Mouse (Mus musculus) forebrain, embryonic 14.5 days (tissue): ENCODE measurements at regions not wholly inside any gene's neighbourhood (a gene's known extent, or its start where the extent isn't known, plus 50 kb on each side); places are given as distances from the start of the nearest gene placed in this dataset.

Experiments
- ATAC-seq: fragments of 200-750 bp; cut with Nextera tagmentation; 2 replicates; pipeline ENCODE4 v1.8.0; 2017; ENCODE audit warnings: mild to moderate bottlenecking, moderate library complexity
- DNase-seq: peaks from one replicate; pipeline ENCODE4 v3.0.0-alpha.2; 2015; ENCODE audit warnings: low spot score
- H3K27ac ChIP-seq: fragments of 300-500 bp; sonication (generic); 2 replicates; pipeline ENCODE4 v1.5.1; 2014; ENCODE audit warnings: low read depth, mild to moderate bottlenecking, control low read depth, low read length, moderate library complexity
- H3K27me3 ChIP-seq: fragments of 300-500 bp; sonication (generic); replicated peaks from 2 replicates; pipeline ENCODE4 v1.6.1; 2014; ENCODE audit warnings: low read length, control low read depth, mixed read lengths; ENCODE audit not compliant: control insufficient read depth, insufficient read depth
- H3K36me3 ChIP-seq: fragments of 300-500 bp; sonication (generic); 2 replicates; pipeline ENCODE4 v1.6.1; 2014; ENCODE audit warnings: low read length, control low read depth; ENCODE audit not compliant: control insufficient read depth, insufficient read depth
- H3K4me1 ChIP-seq: fragments of 300-500 bp; sonication (generic); 2 replicates; pipeline ENCODE4 v1.6.1; 2014; ENCODE audit warnings: antibody characterized with exemption, low read length, control low read depth; ENCODE audit not compliant: control insufficient read depth, insufficient read depth
- H3K4me2 ChIP-seq: fragments of 300-500 bp; sonication (generic); 2 replicates; pipeline ENCODE4 v1.6.1; 2014; ENCODE audit warnings: mild to moderate bottlenecking, control low read depth, low read length
- H3K4me3 ChIP-seq: fragments of 300-500 bp; sonication (generic); 2 replicates; pipeline ENCODE4 v1.5.1; 2014; ENCODE audit warnings: low read depth, low read length, control low read depth
- H3K9ac ChIP-seq: fragments of 300-500 bp; sonication (generic); 2 replicates; pipeline ENCODE4 v1.6.1; 2014; ENCODE audit warnings: mild to moderate bottlenecking, low read length, control low read depth, moderate library complexity
- H3K9me3 ChIP-seq: fragments of 300-500 bp; sonication (generic); replicated peaks from 2 replicates; pipeline ENCODE4 v1.6.1; 2016; ENCODE audit warnings: low read length, control low read depth, mixed read lengths; ENCODE audit not compliant: control insufficient read depth
- WGBS: fragments of 180-500 bp; shearing (Covaris S2); extraction: QIAGEN DNeasy Blood & Tissue Kit; methylation state at CpG from one replicate; pipeline ENCODE4 v1.1.7; 2014; 5-methylcytosine and 5-hydroxymethylcytosine counted together

- Histone ChIP-seq H3K9ac (no peak overlapping the region), H3K36me3 (no peaks in the 10 kb centered on the region), H3K9me3 (no peaks in the 10 kb centered on the region), H3K4me1 (no peaks in the 10 kb centered on the region), H3K4me2 (peak overlapping the region; percentile 36), H3K4me3 (no peak overlapping the region), H3K27me3 (no peaks in the 10 kb centered on the region), H3K27ac (no peak overlapping the region)
- DNase-seq (peak; percentile 33), ATAC-seq (peak; percentile 61; the same call in 1 of the 2 replicates)
- 15% methylated on average over 16 of the region's 16 CpGs for WGBS
Measured at GRCm38 (mm10) chr14:31891500-31892185, 61.2 kb upstream of the Ankrd28 start.

GRCm38 (mm10) chr14:31892186-31892510 is 61.7 kb upstream of the Ankrd28 start:
- no peaks in the 10 kb centered on the region for H3K4me1 ChIP-seq
- no peak overlapping the region for H3K4me3 ChIP-seq
- H3K9ac ChIP-seq: no peak overlapping the region
- no peaks in the 10 kb centered on the region for H3K9me3 ChIP-seq
- no peaks in the 10 kb centered on the region for H3K27me3 ChIP-seq
- no peak for DNase-seq
- H3K36me3 ChIP-seq: no peaks in the 10 kb centered on the region
- H3K27ac ChIP-seq: no peak overlapping the region
- 17% methylated on average over 6 of the region's 6 CpGs for WGBS
- H3K4me2 ChIP-seq: no peak overlapping the region
- no peak for ATAC-seq

- Histone ChIP-seq H3K36me3 (no peaks in the 10 kb centered on the region), H3K27ac (no peak overlapping the region), H3K9ac (no peak overlapping the region), H3K27me3 (no peaks in the 10 kb centered on the region), H3K4me3 (no peak overlapping the region), H3K9me3 (no peaks in the 10 kb centered on the region), H3K4me1 (0 out of 2 replicates have a peak, but pooled peaks cover 2% of the 10 kb centered on the region), H3K4me2 (no peak overlapping the region)
- WGBS: 64% methylated on average over 1 of the region's 1 CpGs
- no peak for DNase-seq
- ATAC-seq: no peak
Measured at GRCm38 (mm10) chr14:31896500-31896899, 66.0 kb upstream of the Ankrd28 start.

GRCm38 (mm10) chr14:31899504-31899903 is 69.1 kb upstream of the Ankrd28 start:
- H3K4me3 ChIP-seq: no peak overlapping the region
- H3K27ac ChIP-seq: no peak overlapping the region
- no peak for ATAC-seq
- H3K36me3 ChIP-seq: no peaks in the 10 kb centered on the region
- no peak for DNase-seq
- H3K27me3 ChIP-seq: no peaks in the 10 kb centered on the region
- peaks cover 11% of the 10 kb centered on the region; the same call in 1 of the 2 replicates for H3K4me1 ChIP-seq
- H3K9me3 ChIP-seq: no peaks in the 10 kb centered on the region
- WGBS: 68% methylated on average over 8 of the region's 8 CpGs
- H3K9ac ChIP-seq: no peak overlapping the region
- H3K4me2 ChIP-seq: no peak overlapping the region

GRCm38 (mm10) chr14:31899906-31900305 is 69.5 kb upstream of the Ankrd28 start:
- no peaks in the 10 kb centered on the region for H3K36me3 ChIP-seq
- no peak overlapping the region for H3K27ac ChIP-seq
- H3K4me2 ChIP-seq: no peak overlapping the region
- peaks cover 11% of the 10 kb centered on the region; the same call in 1 of the 2 replicates for H3K4me1 ChIP-seq
- no peaks in the 10 kb centered on the region for H3K27me3 ChIP-seq
- ATAC-seq (no peak), DNase-seq (peak; percentile 11)
- H3K9ac ChIP-seq: no peak overlapping the region
- no peaks in the 10 kb centered on the region for H3K9me3 ChIP-seq
- 70% methylated on average over 4 of the region's 4 CpGs for WGBS
- H3K4me3 ChIP-seq: no peak overlapping the region

GRCm38 (mm10) chr14:31901901-31902300 is 71.5 kb upstream of the Ankrd28 start:
- DNase-seq: peak; percentile 52
- H3K4me3 ChIP-seq: no peak overlapping the region
- H3K27me3 ChIP-seq: no peaks in the 10 kb centered on the region
- WGBS: 4% methylated on average over 4 of the region's 4 CpGs
- H3K9me3 ChIP-seq: no peaks in the 10 kb centered on the region
- no peak for ATAC-seq
- H3K27ac ChIP-seq: no peak overlapping the region
- no peak overlapping the region for H3K4me2 ChIP-seq
- H3K9ac ChIP-seq: no peak overlapping the region
- peaks cover 11% of the 10 kb centered on the region; the same call in 1 of the 2 replicates for H3K4me1 ChIP-seq
- no peaks in the 10 kb centered on the region for H3K36me3 ChIP-seq

GRCm38 (mm10) chr14:31903664-31904063 is 73.2 kb upstream of the Ankrd28 start:
- Histone ChIP-seq H3K27me3 (no peaks in the 10 kb centered on the region), H3K36me3 (no peaks in the 10 kb centered on the region), H3K27ac (no peak overlapping the region), H3K4me2 (no peak overlapping the region), H3K4me1 (peaks cover 11% of the 10 kb centered on the region; the same call in 1 of the 2 replicates), H3K4me3 (no peak overlapping the region), H3K9me3 (no peaks in the 10 kb centered on the region), H3K9ac (no peak overlapping the region)
- WGBS: 82% methylated on average over 3 of the region's 3 CpGs
- ATAC-seq (no peak), DNase-seq (no peak)

GRCm38 (mm10) chr14:31908591-31908990 is 78.1 kb upstream of the Ankrd28 start:
- no peaks in the 10 kb centered on the region for H3K36me3 ChIP-seq
- no peaks in the 10 kb centered on the region for H3K27me3 ChIP-seq
- no peak overlapping the region for H3K4me2 ChIP-seq
- ATAC-seq (no peak), DNase-seq (no peak)
- WGBS: 79% methylated on average over 7 of the region's 7 CpGs
- H3K4me3 ChIP-seq: no peak overlapping the region
- no peaks in the 10 kb centered on the region for H3K9me3 ChIP-seq
- H3K9ac ChIP-seq: no peak overlapping the region
- H3K27ac ChIP-seq: no peak overlapping the region
- H3K4me1 ChIP-seq: no peaks in the 10 kb centered on the region

- H3K4me3 ChIP-seq: no peak overlapping the region
- H3K27ac ChIP-seq: no peak overlapping the region
- DNase-seq (no peak), ATAC-seq (no peak)
- WGBS: 77% methylated on average over 4 of the region's 4 CpGs
- no peaks in the 10 kb centered on the region for H3K9me3 ChIP-seq
- no peaks in the 10 kb centered on the region for H3K36me3 ChIP-seq
- H3K27me3 ChIP-seq: no peaks in the 10 kb centered on the region
- no peaks in the 10 kb centered on the region for H3K4me1 ChIP-seq
- H3K4me2 ChIP-seq: no peak overlapping the region
- no peak overlapping the region for H3K9ac ChIP-seq
Measured at GRCm38 (mm10) chr14:31909291-31909690, 78.8 kb upstream of the Ankrd28 start.
